Mouse (Mus musculus): ENCODE results near the gene Rdh9. TPM values are rescaled to one million over a fixed set of nuclear protein-coding genes. Genes with fewer than 3 reads are reported as not detected.

The Rdh9 gene
- polyA plus RNA-seq (2015; fragmentation: Nextera tagmentation; extraction: Ambion mirVana): 0.09 and 0.24 TPM in 2 replicates

GRCm38 (mm10) chr10:127776011-127776410, at the start of gene Rdh9:
TSS of gene Rdh9 (plus strand) at chr10:127776386.
- H3K4me2 ChIP-seq (ENCODE audit: low read depth, low read length): no peak within 1 kb of the TSS
- no peaks in the 10 kb centered on the region for H3K27me3 ChIP-seq (ENCODE audit: control insufficient read depth, insufficient read depth, low read length)
- 57% methylated on average over 2 of the region's 2 CpGs for WGBS
- ATAC-seq (replicated peaks; ENCODE audit: extremely low read depth, insufficient read depth, low FRiP score): no peak
- no peak within 1 kb of the TSS for H3K27ac ChIP-seq (ENCODE audit: low read length)
- no peaks in the 10 kb centered on the region for H3K4me1 ChIP-seq (ENCODE audit: control insufficient read depth, insufficient read depth, low read length)
- H3K4me3 ChIP-seq (ENCODE audit: low read length): no peak within 1 kb of the TSS
- no peaks in the 10 kb centered on the region for H3K36me3 ChIP-seq (ENCODE audit: control insufficient read depth, insufficient read depth)
- no peaks in the 10 kb centered on the region for H3K9me3 ChIP-seq (replicated peaks; ENCODE audit: control insufficient read depth, low read length)
- no peak within 1 kb of the TSS for H3K9ac ChIP-seq (ENCODE audit: low read length)

- no peaks in the 10 kb centered on the region for H3K9me3 ChIP-seq (replicated peaks; ENCODE audit: control insufficient read depth, low read length)
- no peak for ATAC-seq (replicated peaks; ENCODE audit: extremely low read depth, insufficient read depth, low FRiP score)
- no peaks in the 10 kb centered on the region for H3K4me1 ChIP-seq (ENCODE audit: control insufficient read depth, insufficient read depth, low read length)
- 72% methylated on average over 8 of the region's 8 CpGs for WGBS
- H3K9ac ChIP-seq (ENCODE audit: low read length): no peak overlapping the region
- no peak overlapping the region for H3K4me3 ChIP-seq (ENCODE audit: low read length)
- H3K36me3 ChIP-seq (ENCODE audit: control insufficient read depth, insufficient read depth): no peaks in the 10 kb centered on the region
- no peak overlapping the region for H3K27ac ChIP-seq (ENCODE audit: low read length)
- H3K4me2 ChIP-seq (ENCODE audit: low read depth, low read length): no peak overlapping the region
- H3K27me3 ChIP-seq (ENCODE audit: control insufficient read depth, insufficient read depth, low read length): peaks cover 13% of the 10 kb centered on the region
These were observed 47.7 kb upstream of the Rdh9 start for GRCm38 (mm10) chr10:127728437-127728836.

GRCm38 (mm10) chr10:127730285-127730932, 45.8 kb upstream of the Rdh9 start:
- Histone ChIP-seq H3K4me2 (ENCODE audit: low read depth, low read length) (no peak overlapping the region), H3K4me3 (ENCODE audit: low read length) (no peak overlapping the region), H3K27me3 (ENCODE audit: control insufficient read depth, insufficient read depth, low read length) (peaks cover 11% of the 10 kb centered on the region), H3K9me3 (replicated peaks; ENCODE audit: control insufficient read depth, low read length) (no peaks in the 10 kb centered on the region), H3K27ac (ENCODE audit: low read length) (no peak overlapping the region), H3K36me3 (ENCODE audit: control insufficient read depth, insufficient read depth) (no peaks in the 10 kb centered on the region), H3K4me1 (ENCODE audit: control insufficient read depth, insufficient read depth, low read length) (no peaks in the 10 kb centered on the region), H3K9ac (ENCODE audit: low read length) (no peak overlapping the region)
- no peak for ATAC-seq (replicated peaks; ENCODE audit: extremely low read depth, insufficient read depth, low FRiP score)
- 59% methylated on average over 11 of the region's 11 CpGs for WGBS

- 55% methylated on average over 9 of the region's 9 CpGs for WGBS
- Histone ChIP-seq H3K27me3 (ENCODE audit: control insufficient read depth, insufficient read depth, low read length) (peaks cover 6% of the 10 kb centered on the region; the same call in 1 of the 2 replicates), H3K9ac (ENCODE audit: low read length) (no peak overlapping the region), H3K4me3 (ENCODE audit: low read length) (no peak overlapping the region), H3K4me2 (ENCODE audit: low read depth, low read length) (no peak overlapping the region), H3K4me1 (ENCODE audit: control insufficient read depth, insufficient read depth, low read length) (no peaks in the 10 kb centered on the region), H3K27ac (ENCODE audit: low read length) (no peak overlapping the region), H3K9me3 (replicated peaks; ENCODE audit: control insufficient read depth, low read length) (no peaks in the 10 kb centered on the region), H3K36me3 (ENCODE audit: control insufficient read depth, insufficient read depth) (no peaks in the 10 kb centered on the region)
- ATAC-seq (replicated peaks; ENCODE audit: extremely low read depth, insufficient read depth, low FRiP score): no peak
These were observed 45.3 kb upstream of the Rdh9 start for GRCm38 (mm10) chr10:127730933-127731310.

- Histone ChIP-seq H3K27me3 (ENCODE audit: control insufficient read depth, insufficient read depth, low read length) (peaks cover 6% of the 10 kb centered on the region; the same call in 1 of the 2 replicates), H3K9me3 (replicated peaks; ENCODE audit: control insufficient read depth, low read length) (no peaks in the 10 kb centered on the region), H3K4me2 (ENCODE audit: low read depth, low read length) (no peak overlapping the region), H3K27ac (ENCODE audit: low read length) (no peak overlapping the region), H3K36me3 (ENCODE audit: control insufficient read depth, insufficient read depth) (no peaks in the 10 kb centered on the region), H3K4me3 (ENCODE audit: low read length) (no peak overlapping the region), H3K9ac (ENCODE audit: low read length) (no peak overlapping the region), H3K4me1 (ENCODE audit: control insufficient read depth, insufficient read depth, low read length) (no peaks in the 10 kb centered on the region)
- WGBS: 39% methylated on average over 5 of the region's 5 CpGs
- no peak for ATAC-seq (replicated peaks; ENCODE audit: extremely low read depth, insufficient read depth, low FRiP score)
These were observed 44.8 kb upstream of the Rdh9 start for GRCm38 (mm10) chr10:127731397-127731796.

GRCm38 (mm10) chr10:127734434-127734833, 41.8 kb upstream of the Rdh9 start:
- Histone ChIP-seq H3K9ac (ENCODE audit: low read length) (no peak overlapping the region), H3K36me3 (ENCODE audit: control insufficient read depth, insufficient read depth) (no peaks in the 10 kb centered on the region), H3K4me2 (ENCODE audit: low read depth, low read length) (no peak overlapping the region), H3K27me3 (ENCODE audit: control insufficient read depth, insufficient read depth, low read length) (no peaks in the 10 kb centered on the region), H3K4me3 (ENCODE audit: low read length) (no peak overlapping the region), H3K4me1 (ENCODE audit: control insufficient read depth, insufficient read depth, low read length) (0 out of 2 replicates have a peak, but pooled peaks cover 2% of the 10 kb centered on the region), H3K9me3 (replicated peaks; ENCODE audit: control insufficient read depth, low read length) (no peaks in the 10 kb centered on the region), H3K27ac (ENCODE audit: low read length) (no peak overlapping the region)
- 25% methylated on average over 5 of the region's 5 CpGs for WGBS
- ATAC-seq (replicated peaks; ENCODE audit: extremely low read depth, insufficient read depth, low FRiP score): no peak

- 66% methylated on average over 2 of the region's 2 CpGs for WGBS
- Histone ChIP-seq H3K4me1 (ENCODE audit: control insufficient read depth, insufficient read depth, low read length) (peaks cover 7% of the 10 kb centered on the region), H3K4me2 (ENCODE audit: low read depth, low read length) (no peak overlapping the region), H3K9me3 (replicated peaks; ENCODE audit: control insufficient read depth, low read length) (no peaks in the 10 kb centered on the region), H3K9ac (ENCODE audit: low read length) (no peak overlapping the region), H3K36me3 (ENCODE audit: control insufficient read depth, insufficient read depth) (no peaks in the 10 kb centered on the region), H3K27me3 (ENCODE audit: control insufficient read depth, insufficient read depth, low read length) (no peaks in the 10 kb centered on the region), H3K4me3 (ENCODE audit: low read length) (no peak overlapping the region), H3K27ac (ENCODE audit: low read length) (no peak overlapping the region)
- ATAC-seq (replicated peaks; ENCODE audit: extremely low read depth, insufficient read depth, low FRiP score): no peak
These were observed 39.9 kb upstream of the Rdh9 start for GRCm38 (mm10) chr10:127736266-127736665.

GRCm38 (mm10) chr10:127736916-127737315, 39.3 kb upstream of the Rdh9 start:
- Histone ChIP-seq H3K9ac (ENCODE audit: low read length) (no peak overlapping the region), H3K9me3 (replicated peaks; ENCODE audit: control insufficient read depth, low read length) (no peaks in the 10 kb centered on the region), H3K4me2 (ENCODE audit: low read depth, low read length) (no peak overlapping the region), H3K27ac (ENCODE audit: low read length) (no peak overlapping the region), H3K36me3 (ENCODE audit: control insufficient read depth, insufficient read depth) (peaks cover 6% of the 10 kb centered on the region; the same call in 1 of the 2 replicates), H3K4me1 (ENCODE audit: control insufficient read depth, insufficient read depth, low read length) (peaks cover 7% of the 10 kb centered on the region), H3K4me3 (ENCODE audit: low read length) (no peak overlapping the region), H3K27me3 (ENCODE audit: control insufficient read depth, insufficient read depth, low read length) (no peaks in the 10 kb centered on the region)
- WGBS: 48% methylated on average over 4 of the region's 4 CpGs
- no peak for ATAC-seq (replicated peaks; ENCODE audit: extremely low read depth, insufficient read depth, low FRiP score)

GRCm38 (mm10) chr10:127737552-127737951, 38.6 kb upstream of the Rdh9 start:
- no peak overlapping the region for H3K27ac ChIP-seq (ENCODE audit: low read length)
- WGBS: 15% methylated on average over 2 of the region's 2 CpGs
- ATAC-seq (replicated peaks; ENCODE audit: extremely low read depth, insufficient read depth, low FRiP score): no peak
- H3K27me3 ChIP-seq (ENCODE audit: control insufficient read depth, insufficient read depth, low read length): no peaks in the 10 kb centered on the region
- peaks cover 10% of the 10 kb centered on the region; the same call in 1 of the 2 replicates for H3K36me3 ChIP-seq (ENCODE audit: control insufficient read depth, insufficient read depth)
- no peak overlapping the region for H3K9ac ChIP-seq (ENCODE audit: low read length)
- H3K4me2 ChIP-seq (ENCODE audit: low read depth, low read length): no peak overlapping the region
- no peak overlapping the region for H3K4me3 ChIP-seq (ENCODE audit: low read length)
- no peaks in the 10 kb centered on the region for H3K9me3 ChIP-seq (replicated peaks; ENCODE audit: control insufficient read depth, low read length)
- peaks cover 7% of the 10 kb centered on the region for H3K4me1 ChIP-seq (ENCODE audit: control insufficient read depth, insufficient read depth, low read length)
